Mouse (Mus musculus) layer of hippocampus, postnatal 14 days (tissue): ENCODE data around the gene Ypel2. TPM values are rescaled to one million over a fixed set of nuclear protein-coding genes. Genes with fewer than 3 reads are reported as not detected.

ENCODE experiments used
- DNase-seq, 2 experiments: peaks; one replicate each; pipeline ENCODE4 v3.0.0; 2021 to 2022; ENCODE audit warnings: low spot score in 2 of 2, mixed read lengths in 1 of 2
- total RNA-seq, 2 experiments: library from RNA; stranded (reverse); gene quantifications; 2 replicates each; pipeline ENCODE4 v1.2.3; 2021

Gene Ypel2
- total RNA-seq, 2 experiments from 2014 or later = 20.5 to 21.9 TPM

GRCm38 (mm10) chr11:86963027-86963426 is 30.5 kb downstream of the Ypel2 start:
- no peak for DNase-seq

GRCm38 (mm10) chr11:86962362-86962761 is 31.1 kb downstream of the Ypel2 start:
- DNase-seq = no peak

- no peak for DNase-seq
Measured at GRCm38 (mm10) chr11:86961510-86962303, 31.8 kb downstream of the Ypel2 start.

- no peak for DNase-seq
Measured at GRCm38 (mm10) chr11:86960331-86960730, 33.2 kb downstream of the Ypel2 start.

- no peak for DNase-seq
Measured at GRCm38 (mm10) chr11:86958721-86959675, 34.5 kb downstream of the Ypel2 start.

- DNase-seq = no peak
Measured at GRCm38 (mm10) chr11:86958182-86958581, 35.3 kb downstream of the Ypel2 start.

- no peak for DNase-seq
Measured at GRCm38 (mm10) chr11:86956363-86956762, 37.1 kb downstream of the Ypel2 start.

- DNase-seq = no peak
Measured at GRCm38 (mm10) chr11:86954616-86955270, 38.8 kb downstream of the Ypel2 start.

- DNase-seq = no peak
Measured at GRCm38 (mm10) chr11:86953096-86953495, 40.4 kb downstream of the Ypel2 start.

- no peak for DNase-seq
Measured at GRCm38 (mm10) chr11:86952659-86953058, 40.8 kb downstream of the Ypel2 start.

- DNase-seq = no peak
Measured at GRCm38 (mm10) chr11:86951672-86952071, 41.8 kb downstream of the Ypel2 start.

- DNase-seq = no peak
Measured at GRCm38 (mm10) chr11:86950491-86950890, 43.0 kb downstream of the Ypel2 start.

GRCm38 (mm10) chr11:86949951-86950441 is 43.5 kb downstream of the Ypel2 start:
- peak; percentile 48 to 51 for DNase-seq

GRCm38 (mm10) chr11:86946644-86947195 is 46.8 kb downstream of the Ypel2 start:
- no peak for DNase-seq

- no peak for DNase-seq
Measured at GRCm38 (mm10) chr11:86945933-86946332, 47.6 kb downstream of the Ypel2 start.

GRCm38 (mm10) chr11:86945058-86945457 is 48.4 kb downstream of the Ypel2 start:
- DNase-seq = no peak

- DNase-seq = peak in 1 of 2 experiments; percentile 35
Measured at GRCm38 (mm10) chr11:86944539-86944938, 49.0 kb downstream of the Ypel2 start.

- DNase-seq = no peak
Measured at GRCm38 (mm10) chr11:86941904-86942303, 51.6 kb downstream of the Ypel2 start.

- DNase-seq = no peak
Measured at GRCm38 (mm10) chr11:86939503-86939902, 54.0 kb downstream of the Ypel2 start.

- DNase-seq = no peak
Measured at GRCm38 (mm10) chr11:86938551-86938950, 55.0 kb downstream of the Ypel2 start.

- DNase-seq = no peak
Measured at GRCm38 (mm10) chr11:86938108-86938507, 55.4 kb downstream of the Ypel2 start.
